ENCODE assay signal across 8 mouse cellular contexts in the genomic region with DNA sequence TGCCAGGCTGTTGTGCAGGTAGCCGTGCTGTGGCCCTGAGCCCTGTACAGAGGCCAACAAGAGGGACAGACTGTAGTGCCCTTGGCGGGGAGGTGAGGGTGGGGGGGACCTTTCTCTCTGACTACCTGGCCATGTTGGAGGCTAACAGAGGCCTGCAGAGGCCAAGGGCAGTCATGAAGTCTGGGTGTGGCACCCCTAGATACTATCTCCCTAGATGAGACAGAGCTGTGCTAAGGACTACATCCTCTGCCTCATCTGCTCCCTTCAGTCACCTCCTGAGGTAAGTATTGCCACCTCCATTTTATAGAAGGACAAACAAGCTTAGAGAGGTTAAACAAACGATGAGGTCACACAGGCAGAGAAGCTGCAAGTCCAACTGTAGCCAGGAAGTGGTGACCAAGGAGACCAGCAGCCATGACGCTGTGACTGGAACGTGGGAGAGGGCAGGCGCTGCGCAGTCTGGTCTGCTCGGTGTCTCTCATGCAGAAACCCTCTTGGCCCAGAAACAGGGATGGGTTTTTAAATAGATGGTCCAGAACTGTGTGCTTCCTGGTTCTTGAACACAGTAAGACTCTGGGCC. TPM values are rescaled to one million over a fixed set of nuclear protein-coding genes. Genes with fewer than 3 reads are reported as not detected.
A peak's percentile ranks its signal among the peaks of the same experiment; 100 is the strongest.
DNase-seq lines count a peak whose midpoint lies in the region; ATAC-seq lines count a peak whose summit lies in the region.
"Had no signal": no experiment of that assay in that cellular context is flagged by ENCODE, and none has a peak within 500 bp of the region (broad histone marks: within the 10 kb centered on the region; RNA-seq: fewer than 3 reads in every experiment).

No protein-coding gene starts in this region.

- 66% methylated on average over 8 of the region's 8 CpGs for WGBS in liver, embryonic 15.5 days (ENCODE audit: insufficient replicate concordance)

- H3K36me3 ChIP-seq in liver, embryonic 15.5 days (replicated peaks), result 0 out of 2 replicates have a peak, but pooled peaks cover 17% of the 10 kb centered on the region

- peak overlapping the region; percentile 45; the same call in 1 of the 2 replicates for H3K27ac ChIP-seq in liver, embryonic 15.5 days (replicated peaks)

- no peak overlapping the region; the same call in 1 of the 2 replicates for H3K4me2 ChIP-seq in liver, embryonic 15.5 days

- H3K4me1 ChIP-seq in liver, embryonic 15.5 days (replicated peaks), result peaks cover 24% of the 10 kb centered on the region

- H3K9me3 ChIP-seq in liver, embryonic 15.5 days (replicated peaks), result no peaks in the 10 kb centered on the region

- intact Hi-C loops in heart, postnatal 10 days (cut with DNase I), result no loop called here

- DNase-seq in urinary bladder, postnatal 14 days (ENCODE audit: low spot score), result peak; percentile 49
- DNase-seq in urinary bladder, adult 2 months (ENCODE audit: low spot score), result no peak
- peak; percentile 67 to 71 for DNase-seq in heart, postnatal 10 days
- DNase-seq in yolk sac, embryonic 10.5 days (ENCODE audit: low spot score), result peak; percentile 44
- no peak for DNase-seq in c-Kit-positive CD71-positive TER-119-positive erythroid progenitor cells, embryonic 14.5 days (ENCODE audit: low spot score)
- DNase-seq in thymus, postnatal 4 days, result no peak
- DNase-seq: thymus, adult 18-20 months had no signal

- peak; percentile 32; the same call in 1 of the 2 replicates for ATAC-seq in liver, embryonic 15.5 days (ENCODE audit: insufficient read depth)

- no peaks in the 10 kb centered on the region for H3K27me3 ChIP-seq in liver, embryonic 15.5 days

- no peak overlapping the region for H3K9ac ChIP-seq in liver, embryonic 15.5 days

- H3K4me3 ChIP-seq in liver, embryonic 15.5 days (replicated peaks), result no peak overlapping the region

RNA-seq across cellular contexts. Expression of gene Maff, which starts 22.5 kb away (rescaled TPM):
- 11.0 and 13.0 TPM in 2 replicates for polyA plus RNA-seq in urinary bladder, adult 2 months (2012; rRNA removed)
- total RNA-seq in heart, postnatal 10 days (2021), result 1 to 10 TPM; 4.8 to 6.0 TPM
- 2.1 and 2.6 TPM in 2 replicates for polyA plus RNA-seq in liver, embryonic 15.5 days (2015; fragmentation: Nextera tagmentation; extraction: Ambion mirVana)

RNA-seq across cellular contexts. Expression of gene Tmem184b, which starts 34.4 kb away (rescaled TPM):
- 51.5 and 68.3 TPM in 2 replicates for polyA plus RNA-seq in urinary bladder, adult 2 months (2012; rRNA removed)
- total RNA-seq in heart, postnatal 10 days (2021), result 10 to 100 TPM; 59.2 to 67.8 TPM
- 11.6 and 11.7 TPM in 2 replicates for polyA plus RNA-seq in liver, embryonic 15.5 days (2015; fragmentation: Nextera tagmentation; extraction: Ambion mirVana)

RNA-seq across cellular contexts. Expression of gene Pla2g6, which starts 40.8 kb away (rescaled TPM):
- polyA plus RNA-seq in urinary bladder, adult 2 months (2012; rRNA removed), result 20.5 and 20.6 TPM in 2 replicates
- 10 to 100 TPM in 1 of 2 experiments, 1 to 10 TPM in 1; 9.1 to 11.1 TPM for total RNA-seq in heart, postnatal 10 days (2021)
- 14.8 and 15.6 TPM in 2 replicates for polyA plus RNA-seq in liver, embryonic 15.5 days (2015; fragmentation: Nextera tagmentation; extraction: Ambion mirVana)

Comparison
In these comparisons a context has a peak if more than half of its experiments do, and no peak if none do; other contexts are left out.
1. DNase-seq: peak in urinary bladder, postnatal 14 days (single experiment), heart, postnatal 10 days (2 of 2) and yolk sac, embryonic 10.5 days (single experiment); none in urinary bladder, adult 2 months (single experiment), c-Kit-positive CD71-positive TER-119-positive erythroid progenitor cells, embryonic 14.5 days (single experiment) and thymus, postnatal 4 days (single experiment).